Mouse (Mus musculus) midbrain, embryonic 10.5 days (tissue): ENCODE results near the gene Borcs6. TPM values are rescaled to one million over a fixed set of nuclear protein-coding genes. Genes with fewer than 3 reads are reported as not detected.

Experiments used
- DNase-seq: peaks from one replicate; pipeline ENCODE4 v3.0.0-alpha.2; 2017; ENCODE audit warnings: low spot score
- H3K27ac ChIP-seq: fragments of 300-500 bp; sonication (generic); replicated peaks from 2 replicates; pipeline ENCODE4 v1.5.1; 2016; ENCODE audit warnings: mild to moderate bottlenecking
- H3K27me3 ChIP-seq: fragments of 300-500 bp; sonication (generic); 2 replicates; pipeline ENCODE4 v1.6.1; 2016; ENCODE audit warnings: low read depth, mild to moderate bottlenecking; ENCODE audit not compliant: poor library complexity, severe bottlenecking
- H3K36me3 ChIP-seq: fragments of 300-500 bp; sonication (generic); 2 replicates; pipeline ENCODE4 v1.6.1; 2016; ENCODE audit warnings: mild to moderate bottlenecking, moderate library complexity
- H3K4me1 ChIP-seq: fragments of 300-500 bp; sonication (generic); 2 replicates; pipeline ENCODE4 v1.6.1; 2016
- H3K4me3 ChIP-seq: fragments of 300-500 bp; sonication (generic); 2 replicates; pipeline ENCODE4 v1.5.1; 2016; ENCODE audit warnings: mild to moderate bottlenecking, moderate library complexity
- H3K9me3 ChIP-seq: fragments of 300-500 bp; sonication (generic); replicated peaks from 2 replicates; pipeline ENCODE4 v1.6.1; 2016; ENCODE audit warnings: mild to moderate bottlenecking
- WGBS: fragments of 180-500 bp; shearing (Covaris S2); methylation state at CpG from one replicate; pipeline ENCODE4 v1.1.7; 2016; 5-methylcytosine and 5-hydroxymethylcytosine counted together
- polyA plus RNA-seq: library from polyadenylated mRNA; unstranded; fragments of >200 nt; fragmentation: Nextera tagmentation; extraction: Ambion mirVana; gene quantifications from 2 replicates; pipeline ENCODE4 v1.2.1, GENCODE M21; 2016

Borcs6 gene
- polyA plus RNA-seq, 1 experiment from 2014 or later = 6.9 TPM

- H3K36me3 ChIP-seq = peaks cover 82% of the 10 kb centered on the region
- no peaks in the 10 kb centered on the region for H3K9me3 ChIP-seq
- H3K4me1 ChIP-seq = peaks cover 22% of the 10 kb centered on the region
- 0 out of 2 replicates have a peak overlapping the region, but pooled peaks have one; percentile 20 for H3K4me3 ChIP-seq
- 90% methylated on average over 15 of the region's 15 CpGs for WGBS
- DNase-seq = no peak
- H3K27me3 ChIP-seq = no peaks in the 10 kb centered on the region
- H3K27ac ChIP-seq = no peak overlapping the region
Observed at GRCm38 (mm10) chr11:69103531-69104435, 44.3 kb downstream of the Borcs6 start.

- H3K36me3 ChIP-seq = peaks cover 89% of the 10 kb centered on the region
- no peak overlapping the region; the same call in 1 of the 2 replicates for H3K27ac ChIP-seq
- no peaks in the 10 kb centered on the region for H3K27me3 ChIP-seq
- H3K9me3 ChIP-seq = no peaks in the 10 kb centered on the region
- 89% methylated on average over 14 of the region's 14 CpGs for WGBS
- peak overlapping the region; percentile 20; the same call in 1 of the 2 replicates for H3K4me3 ChIP-seq
- peaks cover 19% of the 10 kb centered on the region for H3K4me1 ChIP-seq
- DNase-seq = no peak
Observed at GRCm38 (mm10) chr11:69104487-69104886, 45.0 kb downstream of the Borcs6 start.

GRCm38 (mm10) chr11:69105227-69105626 is 45.7 kb downstream of the Borcs6 start:
- Histone ChIP-seq H3K36me3 (peaks cover 90% of the 10 kb centered on the region), H3K27ac (no peak overlapping the region)
- WGBS = 91% methylated on average over 6 of the region's 6 CpGs

GRCm38 (mm10) chr11:69105796-69106195 is 46.3 kb downstream of the Borcs6 start:
- no peaks in the 10 kb centered on the region for H3K27me3 ChIP-seq
- H3K4me3 ChIP-seq = peak overlapping the region; percentile 21
- H3K36me3 ChIP-seq = peaks cover 88% of the 10 kb centered on the region
- peaks cover 13% of the 10 kb centered on the region for H3K4me1 ChIP-seq
- H3K27ac ChIP-seq = no peak overlapping the region
- WGBS = 81% methylated on average over 2 of the region's 2 CpGs
- no peak for DNase-seq
- H3K9me3 ChIP-seq = no peaks in the 10 kb centered on the region

More at GRCm38 (mm10) chr11:69105227-69105626, 45.7 kb downstream of the Borcs6 start:
- H3K27me3 ChIP-seq = no peaks in the 10 kb centered on the region
- no peak overlapping the region for H3K4me3 ChIP-seq
- no peaks in the 10 kb centered on the region for H3K9me3 ChIP-seq
- DNase-seq = no peak
- H3K4me1 ChIP-seq = peaks cover 18% of the 10 kb centered on the region

GRCm38 (mm10) chr11:69106299-69106698 is 46.8 kb downstream of the Borcs6 start:
- Histone ChIP-seq H3K27me3 (no peaks in the 10 kb centered on the region), H3K9me3 (no peaks in the 10 kb centered on the region), H3K4me3 (no peak overlapping the region), H3K27ac (no peak overlapping the region), H3K36me3 (peaks cover 83% of the 10 kb centered on the region), H3K4me1 (peaks cover 13% of the 10 kb centered on the region)
- 89% methylated on average over 11 of the region's 11 CpGs for WGBS
- no peak for DNase-seq

- no peak overlapping the region for H3K4me3 ChIP-seq
Observed at GRCm38 (mm10) chr11:69106842-69107241, 47.3 kb downstream of the Borcs6 start.

GRCm38 (mm10) chr11:69107676-69108075 is 48.2 kb downstream of the Borcs6 start:
- H3K36me3 ChIP-seq = peaks cover 70% of the 10 kb centered on the region
- H3K4me3 ChIP-seq = no peak overlapping the region
- no peaks in the 10 kb centered on the region for H3K9me3 ChIP-seq
- peaks cover 12% of the 10 kb centered on the region for H3K27me3 ChIP-seq
- no peak for DNase-seq
- H3K27ac ChIP-seq = no peak overlapping the region
- WGBS = 87% methylated on average over 11 of the region's 11 CpGs
- H3K4me1 ChIP-seq = peaks cover 27% of the 10 kb centered on the region

More at GRCm38 (mm10) chr11:69106842-69107241, 47.3 kb downstream of the Borcs6 start:
- Histone ChIP-seq H3K4me1 (peaks cover 18% of the 10 kb centered on the region), H3K27ac (no peak overlapping the region), H3K27me3 (peaks cover 4% of the 10 kb centered on the region), H3K9me3 (no peaks in the 10 kb centered on the region), H3K36me3 (peaks cover 78% of the 10 kb centered on the region)
- DNase-seq = no peak
- 86% methylated on average over 11 of the region's 11 CpGs for WGBS

GRCm38 (mm10) chr11:69108223-69108622 is 48.7 kb downstream of the Borcs6 start:
- no peak for DNase-seq
- H3K27ac ChIP-seq = no peak overlapping the region
- H3K4me1 ChIP-seq = peaks cover 28% of the 10 kb centered on the region
- WGBS = 88% methylated on average over 9 of the region's 9 CpGs
- H3K36me3 ChIP-seq = peaks cover 64% of the 10 kb centered on the region
- no peaks in the 10 kb centered on the region for H3K9me3 ChIP-seq
- peaks cover 18% of the 10 kb centered on the region for H3K27me3 ChIP-seq
- H3K4me3 ChIP-seq = no peak overlapping the region

- DNase-seq = no peak
- Histone ChIP-seq H3K4me1 (peaks cover 28% of the 10 kb centered on the region), H3K36me3 (peaks cover 54% of the 10 kb centered on the region), H3K27me3 (peaks cover 28% of the 10 kb centered on the region), H3K4me3 (peak overlapping the region; percentile 64; the same call in 1 of the 2 replicates), H3K9me3 (no peaks in the 10 kb centered on the region), H3K27ac (no peak overlapping the region)
- WGBS = 83% methylated on average over 13 of the region's 13 CpGs
Observed at GRCm38 (mm10) chr11:69109032-69109900, 49.7 kb downstream of the Borcs6 start.

GRCm38 (mm10) chr11:69110319-69111046 is 51.0 kb downstream of the Borcs6 start:
- WGBS = under 1% methylated on average over 30 of the region's 30 CpGs
- H3K36me3 ChIP-seq = peaks cover 42% of the 10 kb centered on the region
- peak overlapping the region; percentile 64 for H3K4me3 ChIP-seq
- peak overlapping the region; percentile 72 for H3K27ac ChIP-seq
- H3K9me3 ChIP-seq = no peaks in the 10 kb centered on the region
- H3K4me1 ChIP-seq = peaks cover 28% of the 10 kb centered on the region
- peak; percentile 94 for DNase-seq
- peaks cover 40% of the 10 kb centered on the region for H3K27me3 ChIP-seq
